Mouse (Mus musculus) ES-CJ7 (cell line): ENCODE data around the gene Sipa1.
A peak's percentile ranks its signal among the peaks of the same experiment; 100 is the strongest.

Source experiments
- DNase-seq: peaks from one replicate; pipeline ENCODE4 v3.0.0; 2011; ENCODE audit warnings: low read depth, low spot score

Sipa1 gene

GRCm38 (mm10) chr19:5662981-5663913 lies at the start of gene Sipa1:
TSS of gene Sipa1 (minus strand) at chr19:5663707.
- peak; percentile 85 for DNase-seq

- no peak for DNase-seq
Measured at GRCm38 (mm10) chr19:5713255-5713654, 49.7 kb upstream of the Sipa1 start.

GRCm38 (mm10) chr19:5711907-5712460 lies 48.5 kb upstream of the Sipa1 start:
- DNase-seq, result no peak

DNA sequence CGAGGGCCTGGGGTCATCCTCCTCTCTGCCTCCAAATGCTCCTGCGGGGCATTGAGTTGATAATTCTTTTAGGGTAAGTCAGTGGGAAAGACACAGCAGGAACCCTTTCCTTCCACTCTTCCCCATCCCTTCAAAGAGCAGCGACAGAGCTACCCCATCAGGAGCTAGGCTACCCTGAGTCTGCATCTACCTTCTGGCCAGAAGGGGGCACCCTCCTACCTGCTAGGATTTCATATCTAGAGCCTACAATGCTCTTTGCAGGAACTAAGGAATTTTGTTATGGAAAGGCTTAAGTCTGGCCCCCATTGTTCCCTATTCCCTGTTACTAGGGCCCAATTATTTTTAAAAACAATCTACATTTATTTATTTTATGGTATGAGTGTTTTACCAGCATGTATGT lies 47.7 kb upstream of the Sipa1 start:
- peak; percentile 74 for DNase-seq

DNA sequence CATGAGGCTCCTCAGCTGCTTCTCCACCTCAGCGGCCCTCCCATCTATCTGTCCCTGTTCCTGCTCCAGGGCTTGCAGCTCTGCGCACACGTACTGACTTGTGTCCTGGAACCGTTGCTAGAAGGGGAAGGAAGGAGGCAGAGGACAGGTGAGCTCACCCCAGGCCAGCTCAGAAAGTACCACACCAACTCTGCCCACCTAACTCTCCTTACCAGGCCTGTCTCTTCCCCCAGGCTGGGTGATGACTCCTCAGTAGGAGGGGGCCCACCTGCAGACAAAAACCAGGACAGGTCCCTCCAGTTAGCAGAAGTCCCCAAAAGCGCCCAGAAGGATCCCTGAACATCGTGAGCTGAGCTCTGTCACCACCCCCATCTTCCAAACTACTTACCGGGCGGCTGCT lies 47.1 kb upstream of the Sipa1 start:
- no peak for DNase-seq

GRCm38 (mm10) chr19:5710068-5710467 lies 46.6 kb upstream of the Sipa1 start:
- DNase-seq, result no peak

GRCm38 (mm10) chr19:5704801-5705571 lies 41.5 kb upstream of the Sipa1 start:
- DNase-seq, result peak; percentile 35

GRCm38 (mm10) chr19:5704163-5704800 lies 40.8 kb upstream of the Sipa1 start, which contains the start of gene Kcnk7:
TSS of gene Kcnk7 (plus strand) at chr19:5704367.
- no peak for DNase-seq

DNA sequence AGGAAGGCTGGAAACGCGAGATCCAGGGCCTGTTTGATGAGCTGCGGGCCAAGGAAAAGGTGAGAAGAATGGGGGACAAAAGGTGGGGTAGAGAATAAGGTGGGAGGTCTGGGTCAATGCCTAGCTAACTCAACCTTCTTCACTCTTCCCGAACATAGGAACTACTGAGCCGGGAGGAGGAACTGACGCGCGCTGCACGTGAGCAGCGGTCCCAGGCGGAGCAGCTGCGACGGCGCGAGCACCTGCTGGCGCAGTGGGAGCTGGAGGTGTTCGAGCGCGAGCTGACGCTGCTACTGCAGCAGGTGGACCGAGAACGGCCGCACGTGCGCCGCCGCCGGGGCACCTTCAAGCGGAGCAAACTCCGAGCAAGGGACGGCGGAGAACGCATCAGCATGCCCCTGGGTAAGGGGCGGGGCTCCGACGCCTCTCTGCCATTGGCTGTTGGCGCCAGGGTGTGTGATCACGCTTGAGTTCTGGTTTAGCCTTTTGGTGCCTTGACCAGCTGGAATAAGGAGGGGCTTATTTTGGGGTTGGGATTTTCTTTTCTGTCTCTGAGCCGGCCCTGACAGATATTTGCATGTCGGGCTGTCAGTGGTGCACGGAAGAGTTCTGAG lies 32.4 kb upstream of the Sipa1 start:
- DNase-seq, result peak; percentile 88

DNA sequence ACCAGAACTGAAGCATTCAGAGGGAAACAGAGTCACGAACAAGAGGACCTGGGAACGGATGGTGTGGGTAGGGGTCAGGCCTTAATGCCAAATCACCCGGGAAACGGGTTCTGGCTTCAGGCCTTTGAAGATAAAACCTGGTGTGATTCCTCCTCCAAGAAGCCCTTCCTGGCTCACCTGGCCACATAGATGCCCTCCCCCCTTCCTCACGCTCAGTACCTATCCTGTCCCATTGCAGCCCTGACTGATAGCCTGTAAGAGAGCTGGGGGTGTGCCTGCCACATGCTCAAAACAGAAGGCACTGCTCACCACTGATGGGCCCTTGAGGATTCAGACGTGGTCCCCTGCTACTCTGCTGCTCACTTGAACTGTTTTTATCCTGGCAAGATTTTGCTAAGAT lies 30.3 kb upstream of the Sipa1 start:
- no peak for DNase-seq

DNA sequence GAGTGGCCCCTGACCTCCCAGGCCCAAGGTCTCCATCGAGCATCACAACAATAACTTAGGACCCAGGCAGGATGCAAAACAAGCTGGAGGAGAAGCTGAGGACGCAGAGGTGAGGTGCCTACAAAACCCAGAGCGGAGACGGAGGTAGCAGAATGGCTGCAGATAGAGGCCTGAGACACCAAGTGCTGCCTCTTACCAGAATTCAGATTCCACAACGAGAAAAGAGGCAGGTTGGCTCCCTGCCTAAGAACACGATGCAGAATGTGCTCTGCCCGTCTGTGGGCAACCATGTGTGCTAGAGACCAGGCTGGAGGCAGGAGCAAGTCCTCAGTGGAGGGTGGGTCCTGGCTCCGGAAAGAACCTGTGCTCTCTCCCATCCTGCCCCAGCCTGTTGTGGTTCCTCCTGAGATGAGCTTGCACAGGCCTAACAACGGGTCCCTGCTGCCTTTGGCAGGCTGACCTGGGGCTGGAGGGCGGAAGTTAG lies 29.4 kb upstream of the Sipa1 start:
- no peak for DNase-seq

DNA sequence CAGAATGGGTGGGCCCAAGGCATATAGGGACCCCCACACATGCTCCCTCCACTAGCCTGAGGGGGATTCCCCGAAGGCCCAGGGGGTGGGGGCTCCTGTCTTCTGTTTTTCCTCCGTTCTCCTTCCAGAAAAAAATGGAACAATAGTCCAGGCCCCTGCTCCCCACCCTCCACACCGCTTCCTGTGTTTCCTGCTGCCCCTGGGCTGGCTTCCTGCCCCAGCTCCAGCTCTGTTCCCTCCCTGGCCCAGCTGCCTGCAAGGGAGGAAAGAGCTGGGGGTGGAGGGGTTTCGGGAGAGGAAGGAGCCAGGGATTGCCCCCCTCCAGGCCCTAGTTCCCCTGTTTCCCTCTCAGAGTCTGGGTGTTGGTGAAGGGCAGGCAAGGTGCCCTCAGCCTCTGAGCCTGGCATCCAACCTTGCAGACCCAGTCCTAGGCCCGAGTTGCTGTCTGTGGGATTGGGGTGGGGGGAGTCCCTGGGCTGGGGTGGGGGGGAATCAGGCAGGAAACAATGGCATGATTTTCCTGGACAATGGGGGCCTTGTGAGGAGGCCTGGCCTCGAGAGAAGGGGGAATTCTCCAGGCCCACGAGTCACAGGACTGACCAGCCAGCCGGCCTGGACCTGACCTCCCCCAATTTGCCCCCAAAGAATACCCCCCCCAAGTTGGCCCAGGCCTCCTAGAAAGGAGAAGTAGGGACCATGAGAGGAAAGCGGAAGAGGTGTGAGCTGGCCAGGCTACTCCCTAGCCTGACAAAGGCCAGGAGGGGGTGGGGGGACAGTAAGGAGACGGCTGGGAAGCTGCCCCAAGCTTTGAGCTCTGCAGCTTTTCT lies 28.8 kb upstream of the Sipa1 start:
- DNase-seq, result no peak

GRCm38 (mm10) chr19:5691601-5692000 lies 28.1 kb upstream of the Sipa1 start:
- no peak for DNase-seq

GRCm38 (mm10) chr19:5690343-5690735 lies 26.8 kb upstream of the Sipa1 start:
- DNase-seq, result no peak

- peak; percentile 70 for DNase-seq
Measured at GRCm38 (mm10) chr19:5689565-5690342, 26.2 kb upstream of the Sipa1 start.

DNA sequence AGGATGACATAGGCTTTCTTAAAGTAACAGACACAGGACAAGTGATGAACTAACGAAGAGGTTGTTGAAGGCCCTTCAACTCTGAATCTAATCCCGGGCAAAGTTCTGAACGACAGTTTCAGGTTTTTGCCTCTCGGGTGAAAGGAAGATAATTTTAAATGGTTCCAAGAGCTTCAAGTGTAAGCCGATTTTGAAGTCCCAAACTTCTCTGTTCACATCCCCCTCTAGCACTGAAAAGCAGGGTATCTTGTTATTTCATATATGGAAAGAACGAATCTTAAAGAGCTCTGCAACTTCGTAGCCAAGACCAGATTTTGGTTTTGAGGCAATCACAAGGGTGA lies 25.6 kb upstream of the Sipa1 start:
- DNase-seq, result no peak

DNA sequence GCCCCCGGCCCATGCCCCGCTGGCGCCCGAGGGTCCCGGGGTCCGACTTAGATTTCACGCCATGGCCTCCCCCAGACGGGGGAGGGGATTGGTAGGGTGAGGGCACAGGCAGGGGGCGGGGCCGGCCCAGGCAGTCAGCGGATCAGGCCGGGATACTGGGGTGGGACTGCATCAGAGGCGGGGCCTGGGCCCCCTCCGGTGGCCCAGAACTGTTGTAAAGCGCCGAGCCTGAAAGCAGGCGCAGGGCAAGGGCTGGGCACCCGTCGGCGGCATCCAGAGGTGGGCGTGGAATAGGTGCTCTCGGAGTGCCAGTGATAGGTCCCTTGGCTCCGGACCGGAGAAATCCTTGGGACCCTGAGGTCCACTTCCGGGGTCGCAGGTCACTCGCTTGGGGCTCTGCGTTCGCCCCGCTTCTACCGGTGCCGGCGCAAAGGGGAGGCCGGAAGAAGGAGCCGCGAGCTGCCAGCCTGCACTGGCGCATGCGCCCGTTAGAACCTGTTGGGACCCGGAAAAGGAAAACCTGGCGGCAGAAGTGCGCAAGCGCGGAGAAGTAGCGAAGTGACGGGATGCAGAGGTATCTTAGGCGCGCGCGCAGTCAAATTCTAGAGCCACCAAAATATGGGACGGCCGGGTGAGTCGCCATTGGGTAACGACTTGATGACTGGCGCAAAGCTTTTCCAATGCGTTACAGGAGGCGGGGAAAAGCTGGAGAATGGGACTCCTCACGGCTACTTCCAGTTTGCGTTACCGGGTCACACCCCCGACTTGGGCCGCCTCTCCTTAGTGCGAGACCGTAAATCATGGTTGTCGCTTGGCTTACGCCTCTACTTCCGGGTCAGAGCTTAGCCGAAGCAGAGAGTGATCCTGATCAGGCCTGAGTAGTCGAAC lies 24.9 kb upstream of the Sipa1 start, which contains the start of the genes Map3k11 and Pcnx3:
TSS of gene Map3k11 (plus strand) at position 543 of the 888 bp plus-strand sequence.
TSS of gene Pcnx3 (minus strand) at position 709 of the 888 bp plus-strand sequence.
- DNase-seq, result peak; percentile 98

DNA sequence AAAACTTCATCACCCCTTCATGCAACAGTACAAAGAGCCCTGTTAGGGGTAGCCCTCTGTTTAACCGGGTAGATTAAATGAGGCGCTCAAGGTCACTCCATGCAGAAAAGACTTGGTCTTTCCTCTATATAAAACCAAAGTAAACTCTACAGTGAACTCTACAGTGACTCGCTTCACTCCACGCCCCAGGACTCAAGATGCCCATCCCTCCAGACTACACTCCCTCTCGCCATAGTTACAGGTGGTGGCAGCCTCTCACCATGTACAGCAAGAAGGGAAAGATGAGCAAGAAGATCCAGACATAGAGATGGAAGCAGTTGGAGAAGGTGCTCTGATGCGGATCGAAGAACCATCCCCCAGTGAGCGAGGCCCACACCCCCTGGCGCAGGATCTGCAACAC lies 24.2 kb upstream of the Sipa1 start:
- DNase-seq, result no peak
